Mouse (Mus musculus) erythroid progenitor cell, adult 5-6 weeks (primary cell): ENCODE data around the gene Laptm4a. TPM values are rescaled to one million over a fixed set of nuclear protein-coding genes. Genes with fewer than 3 reads are reported as not detected.

Source experiments
- ATAC-seq: replicated peaks from 2 replicates; pipeline ENCODE4 v1.8.0; 2016; ENCODE audit warnings: moderate number of reproducible peaks, mild to moderate bottlenecking, moderate TSS enrichment, inconsistent platforms; ENCODE audit not compliant: poor library complexity, low FRiP score, severe bottlenecking
- total RNA-seq, 2 experiments: library from RNA; stranded (forward) in 1 of 2; stranded (reverse) in 1 of 2; fragments of 150-400 nt in 1 of 2; fragments of 186-747, 209-891 nt in 1 of 2; gene quantifications; 2 replicates each; pipeline versions ENCODE4 v1.2.3 to v1.2.4; 2015 to 2017; ENCODE audit warnings: low replicate concordance in 2 of 2

Laptm4a gene
- total RNA-seq, 2 experiments from 2014 or later: 123 to 129 TPM

DNA sequence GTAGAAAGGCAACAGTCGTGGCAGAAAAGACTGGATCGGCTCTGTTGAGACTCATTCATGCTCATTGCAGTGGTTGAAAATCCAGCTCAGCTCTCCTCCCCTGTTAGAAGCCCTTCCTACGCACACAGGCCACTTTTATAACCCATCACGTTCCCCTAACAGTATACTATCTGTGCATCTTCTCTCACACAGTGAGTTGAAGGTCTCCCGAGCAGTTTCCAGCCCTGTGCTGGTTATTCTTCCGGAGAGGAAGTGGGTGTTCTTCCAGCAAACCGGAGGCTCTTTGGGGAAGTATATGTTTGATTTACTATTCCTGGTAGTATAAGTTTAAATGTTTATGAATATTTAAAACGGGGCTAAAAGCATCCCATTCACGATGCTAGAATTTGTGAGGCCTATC is 25.7 kb downstream of the Laptm4a start:
- no peak for ATAC-seq

DNA sequence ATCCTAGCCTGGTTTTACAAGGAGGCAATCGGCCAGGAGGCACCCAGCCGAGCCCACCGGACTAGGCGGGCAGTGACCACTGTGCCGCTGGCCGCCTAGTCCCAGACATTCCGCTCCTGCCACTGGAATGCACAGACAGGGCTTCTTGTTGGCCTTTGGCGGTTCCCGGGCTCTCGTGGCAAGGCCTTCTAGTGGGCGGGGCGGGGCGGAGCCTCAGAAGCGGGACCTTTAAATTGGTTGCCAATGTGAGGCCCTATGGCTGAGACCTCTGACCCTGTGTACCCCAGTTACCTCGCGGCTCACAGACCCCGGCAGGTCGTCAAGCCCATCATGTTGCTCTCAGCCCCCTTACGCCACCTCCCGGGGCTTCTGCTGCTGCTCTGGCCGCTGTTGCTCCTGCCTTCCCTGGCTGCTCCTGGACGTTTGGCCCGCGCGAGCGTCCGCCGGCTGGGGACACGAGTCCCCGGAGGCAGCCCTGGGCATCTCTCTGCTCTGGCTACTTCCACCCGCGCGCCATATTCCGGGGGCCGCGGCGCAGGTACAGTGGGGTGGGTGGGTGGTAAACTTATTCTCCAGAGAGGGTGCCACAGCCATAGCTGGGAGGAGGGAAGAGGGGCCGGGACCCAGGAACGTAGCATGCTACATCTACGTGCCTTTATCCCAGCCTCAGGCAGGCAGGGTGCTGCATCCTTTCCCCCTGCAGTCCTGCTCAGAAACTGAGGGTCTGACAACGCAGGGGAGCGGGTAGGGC is 26.4 kb downstream of the Laptm4a start, which contains the start of gene Matn3:
Gene Matn3, plus strand, starts transcription at position 216 of the 751 bp plus-strand sequence.
- peak; percentile 55; the same call in 1 of the 2 replicates for ATAC-seq

GRCm38 (mm10) chr12:8953136-8953535 is 31.7 kb downstream of the Laptm4a start:
- no peak for ATAC-seq

DNA sequence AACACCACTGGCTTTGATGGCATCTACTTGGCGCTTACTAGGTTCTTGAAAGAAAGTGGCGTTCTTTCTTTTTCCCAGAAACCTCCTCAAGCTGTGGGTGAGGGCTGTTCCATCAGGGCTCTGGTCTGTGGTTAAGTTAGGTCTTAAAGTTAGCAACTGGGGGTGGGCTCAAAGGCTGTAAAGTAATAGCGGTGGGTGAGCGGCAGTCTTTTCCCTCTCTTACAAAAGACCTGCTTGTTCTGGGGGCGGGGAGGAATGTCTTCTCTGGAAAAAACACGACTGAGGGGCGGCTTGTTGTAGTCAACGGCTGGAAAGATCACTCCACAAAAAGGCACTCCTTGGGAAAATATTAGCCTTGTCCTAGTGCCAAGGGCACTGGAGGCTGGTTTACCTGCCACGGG is 32.7 kb downstream of the Laptm4a start:
- ATAC-seq: no peak

DNA sequence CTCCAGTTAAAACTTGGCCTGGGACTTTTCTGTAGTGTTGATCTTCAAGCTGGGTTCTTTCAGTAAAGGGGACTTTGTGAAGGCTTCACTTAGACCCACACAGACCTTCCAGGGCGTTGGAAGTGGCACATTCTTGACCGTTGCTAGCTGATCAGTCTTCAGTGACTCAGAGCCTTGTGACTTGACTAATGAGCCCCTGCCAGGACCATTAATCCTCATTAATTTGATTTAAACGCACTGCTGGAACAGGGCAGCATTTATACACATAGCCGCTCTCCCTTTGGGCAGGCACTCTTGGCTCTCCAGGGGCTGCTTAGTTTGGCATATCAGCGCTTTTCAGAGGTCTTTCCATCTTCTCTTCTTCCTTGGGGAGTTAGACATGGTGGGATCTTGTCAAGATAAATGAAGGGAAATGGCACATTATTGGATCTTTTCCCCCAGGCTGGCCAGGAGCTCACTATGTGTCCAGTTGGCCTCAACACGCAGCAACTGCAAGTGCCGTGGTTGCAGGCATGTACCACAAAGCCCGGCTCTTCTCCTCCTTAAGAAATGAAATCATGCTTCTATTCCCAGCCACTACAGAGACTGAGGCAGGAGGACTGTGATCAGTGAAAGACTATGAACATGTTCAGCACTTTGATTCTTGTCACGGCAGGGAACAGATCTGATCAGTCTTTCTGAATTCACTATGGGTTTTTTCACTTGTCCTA is 40.3 kb downstream of the Laptm4a start:
- no peak for ATAC-seq

DNA sequence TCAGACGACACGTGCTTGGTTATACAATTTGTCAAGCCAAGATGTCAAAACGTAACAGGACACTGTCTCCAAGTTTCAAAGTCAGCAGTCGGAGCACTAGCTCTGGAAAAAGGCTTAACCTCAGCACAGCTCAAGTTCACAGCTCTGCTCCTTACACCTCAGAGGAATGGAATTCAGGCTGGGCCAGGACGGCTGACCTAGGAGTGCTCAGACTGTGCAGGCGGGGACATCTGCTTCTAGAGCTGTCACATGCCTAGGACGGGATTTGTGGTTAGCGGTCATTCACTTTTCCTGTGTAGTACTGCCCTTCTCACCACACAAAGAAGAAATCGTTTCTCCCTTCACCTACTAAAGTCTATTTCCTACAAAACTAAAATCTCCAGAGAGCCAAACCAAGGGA is 48.4 kb downstream of the Laptm4a start:
- no peak for ATAC-seq

DNA sequence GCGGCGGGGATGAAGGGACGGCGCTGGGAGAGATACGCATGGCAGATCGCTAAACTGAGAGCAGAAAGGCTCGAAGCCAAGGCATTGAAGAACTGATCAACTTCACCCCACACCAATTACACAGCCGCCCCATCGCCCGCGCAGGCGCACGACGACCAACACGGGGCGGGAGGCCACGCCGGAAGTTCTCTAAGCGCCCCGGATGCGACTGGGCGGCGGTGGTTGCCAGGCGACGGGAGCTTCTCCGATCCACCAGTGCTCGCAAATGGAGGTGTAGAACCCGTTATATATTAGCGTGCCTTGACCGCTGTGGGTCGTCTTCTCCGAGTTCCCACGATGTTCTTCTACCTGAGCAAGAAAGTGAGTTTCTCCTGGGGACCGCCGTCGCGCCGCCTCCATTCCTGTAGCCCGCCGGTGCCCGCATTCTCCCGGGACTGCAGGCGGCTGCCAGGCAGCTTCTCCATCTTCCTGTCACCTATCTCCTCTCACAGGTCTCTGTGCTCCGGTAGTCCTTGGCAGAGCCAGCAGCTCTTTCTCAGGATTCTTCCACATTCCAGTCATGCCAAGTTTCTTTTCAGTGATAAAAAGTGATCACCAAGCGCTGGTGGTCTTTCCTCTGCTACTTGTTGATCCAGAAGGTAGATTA is 52.5 kb downstream of the Laptm4a start, which contains the start of gene Wdr35:
Gene Wdr35, plus strand, starts transcription at position 73 of the 646 bp plus-strand sequence.
- ATAC-seq: peak; percentile 97

DNA sequence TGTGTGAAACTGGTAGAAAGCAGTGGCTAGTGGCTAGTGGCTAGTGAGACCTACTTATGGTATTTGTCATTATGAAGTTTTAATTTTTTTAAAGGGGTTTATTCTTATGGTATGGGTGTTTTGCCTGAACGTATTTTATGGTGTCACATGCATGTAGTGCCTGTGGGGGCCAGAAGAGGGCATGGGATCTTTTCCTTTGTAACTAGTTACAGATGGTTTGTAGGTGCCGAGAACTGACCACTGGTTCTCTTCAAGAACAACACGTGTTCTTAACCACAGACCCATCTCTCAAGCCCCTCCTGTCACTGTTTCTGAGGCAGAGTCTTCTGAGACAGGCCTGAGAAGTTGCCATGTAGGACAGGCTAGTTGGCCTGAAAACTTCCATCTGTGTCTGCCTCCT is 53.6 kb downstream of the Laptm4a start:
- ATAC-seq: no peak

Other genes starting within 250 kb of the Laptm4a start
- gene Pum2, start 247.5 kb upstream of the Laptm4a start, total RNA-seq (2015; ENCODE audit: low replicate concordance): 94.1 and 135 TPM in 2 replicates
- 106 and 142 TPM in 2 replicates for gene Pum2, start 247.5 kb upstream of the Laptm4a start, total RNA-seq (2017; ENCODE audit: low replicate concordance)
- not detected in 2 replicates for gene Sdc1, start 150.3 kb upstream of the Laptm4a start, total RNA-seq (2015; ENCODE audit: low replicate concordance)
- 1.8 TPM in 1 of 2 replicates, not detected in the other for gene Sdc1, start 150.3 kb upstream of the Laptm4a start, total RNA-seq (2017; ENCODE audit: low replicate concordance)
- not detected in 2 replicates for gene Matn3, start 26.3 kb downstream of the Laptm4a start, total RNA-seq (2015; ENCODE audit: low replicate concordance)
- gene Matn3, start 26.3 kb downstream of the Laptm4a start, total RNA-seq (2017; ENCODE audit: low replicate concordance): not detected in 2 replicates
- 1.3 and 2.5 TPM in 2 replicates for gene Wdr35, start 52.2 kb downstream of the Laptm4a start, total RNA-seq (2015; ENCODE audit: low replicate concordance)
- 1.5 and 2.6 TPM in 2 replicates for gene Wdr35, start 52.2 kb downstream of the Laptm4a start, total RNA-seq (2017; ENCODE audit: low replicate concordance)
- gene Ttc32, start 108.3 kb downstream of the Laptm4a start, total RNA-seq (2015; ENCODE audit: low replicate concordance): 14.3 and 18.0 TPM in 2 replicates
- gene Ttc32, start 108.3 kb downstream of the Laptm4a start, total RNA-seq (2017; ENCODE audit: low replicate concordance): 0.26 TPM in 1 of 2 replicates, not detected in the other